Mouse (Mus musculus): ENCODE results near the gene Ssr1. TPM values are rescaled to one million over a fixed set of nuclear protein-coding genes. Genes with fewer than 3 reads are reported as not detected.

The Ssr1 gene
- total and polyA plus RNA-seq, 2 experiments from 2014 or later: 23.3 to 76.3 TPM

DNA sequence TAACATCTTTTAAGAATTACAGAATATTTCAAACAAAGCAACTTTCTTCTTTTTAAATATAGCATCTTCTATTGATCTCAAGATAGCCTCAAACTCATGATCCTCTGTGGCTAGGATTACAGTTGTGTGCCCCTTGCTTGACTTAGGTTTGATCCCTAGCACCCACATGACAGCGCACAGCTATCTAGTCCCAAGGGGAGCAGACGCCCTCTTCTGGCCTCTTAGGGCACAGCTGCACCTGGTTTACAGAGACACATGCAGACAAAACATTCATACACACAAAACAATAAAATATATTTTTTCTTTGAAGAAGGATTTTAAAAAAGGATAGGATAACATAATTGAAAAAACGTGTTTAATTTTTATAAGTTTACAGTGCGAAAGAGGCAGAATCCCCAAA is 31.9 kb upstream of the Ssr1 start:
- Histone ChIP-seq H3K27me3 (ENCODE audit: insufficient read depth, low read length) (no peaks in the 10 kb centered on the region), H3K27ac (no peak overlapping the region), H3K4me1 (ENCODE audit: insufficient read depth, low read length) (no peaks in the 10 kb centered on the region), H3K4me2 (ENCODE audit: low read depth, low read length) (no peak overlapping the region), H3K9ac (replicated peaks; ENCODE audit: low read length) (no peak overlapping the region), H3K4me3 (ENCODE audit: low read length) (no peak overlapping the region), H3K9me3 (ENCODE audit: low read length) (no peaks in the 10 kb centered on the region), H3K36me3 (ENCODE audit: insufficient read depth, low read length) (no peaks in the 10 kb centered on the region; the same call in 1 of the 2 replicates)
- DNase-seq (ENCODE audit: low spot score) (no peak), ATAC-seq (no peak)
- WGBS: 43% methylated on average over 4 of the region's 4 CpGs
- TF ChIP-seq CTCF (IDR thresholded peaks at IDR 0.05; ENCODE audit: low read depth): 0 out of 2 replicates have a peak, but pooled peaks have one; percentile 3

DNA sequence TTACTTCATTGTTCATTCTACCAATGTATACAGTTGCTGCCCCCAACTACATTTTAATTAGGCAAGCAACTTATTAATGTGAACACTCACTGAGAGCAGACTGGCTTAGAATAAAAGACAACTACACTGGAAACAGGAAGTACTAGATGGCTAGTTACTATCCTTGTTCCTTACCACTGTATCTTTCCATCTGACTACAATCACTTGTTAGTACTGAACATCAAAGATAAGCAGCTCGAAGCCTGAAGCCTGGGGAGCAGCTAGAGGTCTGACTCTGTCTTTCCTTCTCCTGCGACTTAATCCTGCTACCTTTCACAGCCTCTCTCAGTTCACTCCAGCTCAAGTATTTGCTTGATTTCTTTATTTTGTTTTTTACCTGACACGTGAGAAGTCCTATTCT is 24.8 kb upstream of the Ssr1 start:
- 75% methylated on average over 3 of the region's 3 CpGs for WGBS
- TF ChIP-seq CTCF (IDR thresholded peaks at IDR 0.05; ENCODE audit: low read depth): no peak

DNA sequence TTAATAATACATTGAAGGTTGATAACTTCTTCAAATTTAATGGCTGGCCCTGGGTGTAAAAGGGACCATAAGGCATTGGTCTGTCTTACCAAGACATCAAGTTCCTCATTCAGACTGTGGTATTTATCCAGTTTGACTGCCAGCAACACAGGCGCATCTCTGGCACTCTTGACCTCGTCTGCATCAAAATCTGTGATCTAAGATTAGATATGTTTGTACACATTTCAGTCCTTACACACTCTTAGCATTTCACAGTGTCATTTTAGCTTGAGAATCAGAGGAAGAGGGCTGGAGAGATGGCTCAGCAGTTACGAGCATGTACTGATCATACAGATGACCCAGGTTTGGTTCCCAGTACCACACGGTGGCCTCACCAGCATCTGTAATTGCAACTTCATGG is 21.6 kb upstream of the Ssr1 start:
- Histone ChIP-seq H3K27me3 (ENCODE audit: insufficient read depth, low read length) (no peaks in the 10 kb centered on the region), H3K4me1 (ENCODE audit: insufficient read depth, low read length) (no peaks in the 10 kb centered on the region), H3K27ac (no peak overlapping the region), H3K9ac (replicated peaks; ENCODE audit: low read length) (no peak overlapping the region), H3K9me3 (ENCODE audit: low read length) (no peaks in the 10 kb centered on the region), H3K4me3 (ENCODE audit: low read length) (no peak overlapping the region), H3K36me3 (ENCODE audit: insufficient read depth, low read length) (no peaks in the 10 kb centered on the region), H3K4me2 (ENCODE audit: low read depth, low read length) (no peak overlapping the region)
- ATAC-seq (no peak), DNase-seq (ENCODE audit: low spot score) (no peak)
- TF ChIP-seq CTCF (IDR thresholded peaks at IDR 0.05; ENCODE audit: low read depth): no peak
- 94% methylated on average over 4 of the region's 4 CpGs for WGBS

More for the DNA sequence above, 24.8 kb upstream of the Ssr1 start:
- Histone ChIP-seq H3K36me3 (ENCODE audit: insufficient read depth, low read length) (no peaks in the 10 kb centered on the region; the same call in 1 of the 2 replicates), H3K27ac (no peak overlapping the region), H3K4me2 (ENCODE audit: low read depth, low read length) (no peak overlapping the region), H3K4me1 (ENCODE audit: insufficient read depth, low read length) (no peaks in the 10 kb centered on the region), H3K9ac (replicated peaks; ENCODE audit: low read length) (no peak overlapping the region), H3K9me3 (ENCODE audit: low read length) (no peaks in the 10 kb centered on the region), H3K27me3 (ENCODE audit: insufficient read depth, low read length) (no peaks in the 10 kb centered on the region), H3K4me3 (ENCODE audit: low read length) (no peak overlapping the region)
- no peak for ATAC-seq
- DNase-seq (ENCODE audit: low spot score): no peak

DNA sequence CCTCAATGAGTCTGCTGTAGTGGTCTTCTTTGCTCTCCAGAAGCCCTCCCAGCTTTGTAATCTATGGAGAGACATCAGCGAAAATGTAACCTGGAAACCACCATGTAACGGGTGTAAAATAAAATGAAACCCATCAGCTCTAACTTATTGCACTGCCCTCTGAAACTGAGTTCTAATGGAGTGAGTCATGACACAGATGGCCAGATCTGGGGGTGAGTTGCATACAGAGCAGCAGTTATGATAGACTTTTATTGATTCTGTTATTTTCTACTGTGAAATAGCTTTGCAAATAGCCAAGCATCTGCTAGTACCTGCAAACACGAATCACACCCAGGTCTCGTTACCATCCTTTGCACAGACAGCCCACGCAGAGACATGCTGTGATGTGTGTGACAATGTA is 18.4 kb upstream of the Ssr1 start:
- TF ChIP-seq CTCF (IDR thresholded peaks at IDR 0.05; ENCODE audit: low read depth): no peak

DNA sequence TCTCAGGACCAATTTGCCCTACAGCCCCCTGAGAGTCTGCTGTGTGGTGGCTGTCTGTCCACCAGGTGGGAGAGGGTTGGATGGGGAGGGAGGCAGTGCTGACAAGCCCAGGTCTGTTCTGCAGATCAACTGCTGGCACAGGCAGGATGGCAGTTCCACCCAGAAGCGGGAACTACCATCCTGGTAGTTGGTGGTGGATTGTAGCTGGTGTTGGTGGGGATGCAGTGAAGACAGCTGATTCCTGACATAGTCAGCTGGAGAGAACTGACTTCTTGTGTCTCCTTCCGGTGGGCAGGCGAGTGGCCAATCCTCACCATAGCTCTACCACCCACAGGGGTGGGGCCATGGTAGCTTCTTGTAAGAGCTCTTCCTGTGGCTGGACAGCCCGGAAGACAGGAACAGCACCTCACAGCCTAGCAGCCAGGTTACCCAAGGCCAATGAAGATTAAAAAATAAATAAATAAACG is 16.5 kb upstream of the Ssr1 start:
- Histone ChIP-seq H3K27ac (no peak overlapping the region), H3K36me3 (ENCODE audit: insufficient read depth, low read length) (no peaks in the 10 kb centered on the region), H3K4me3 (ENCODE audit: low read length) (no peak overlapping the region), H3K4me2 (ENCODE audit: low read depth, low read length) (no peak overlapping the region), H3K27me3 (ENCODE audit: insufficient read depth, low read length) (no peaks in the 10 kb centered on the region), H3K9ac (replicated peaks; ENCODE audit: low read length) (no peak overlapping the region), H3K4me1 (ENCODE audit: insufficient read depth, low read length) (no peaks in the 10 kb centered on the region), H3K9me3 (ENCODE audit: low read length) (no peaks in the 10 kb centered on the region)
- no peak for TF ChIP-seq CTCF (IDR thresholded peaks at IDR 0.05; ENCODE audit: low read depth)
- 82% methylated on average over 5 of the region's 5 CpGs for WGBS
- DNase-seq (ENCODE audit: low spot score) (no peak), ATAC-seq (no peak)

More for the DNA sequence above, 18.4 kb upstream of the Ssr1 start:
- no peak for ATAC-seq
- Histone ChIP-seq H3K36me3 (ENCODE audit: insufficient read depth, low read length) (no peaks in the 10 kb centered on the region), H3K9me3 (ENCODE audit: low read length) (no peaks in the 10 kb centered on the region), H3K27me3 (ENCODE audit: insufficient read depth, low read length) (no peaks in the 10 kb centered on the region), H3K9ac (replicated peaks; ENCODE audit: low read length) (no peak overlapping the region), H3K4me3 (ENCODE audit: low read length) (no peak overlapping the region), H3K27ac (no peak overlapping the region), H3K4me1 (ENCODE audit: insufficient read depth, low read length) (no peaks in the 10 kb centered on the region), H3K4me2 (ENCODE audit: low read depth, low read length) (no peak overlapping the region)
- WGBS: 85% methylated on average over 5 of the region's 5 CpGs
- DNase-seq (ENCODE audit: low spot score): no peak

DNA sequence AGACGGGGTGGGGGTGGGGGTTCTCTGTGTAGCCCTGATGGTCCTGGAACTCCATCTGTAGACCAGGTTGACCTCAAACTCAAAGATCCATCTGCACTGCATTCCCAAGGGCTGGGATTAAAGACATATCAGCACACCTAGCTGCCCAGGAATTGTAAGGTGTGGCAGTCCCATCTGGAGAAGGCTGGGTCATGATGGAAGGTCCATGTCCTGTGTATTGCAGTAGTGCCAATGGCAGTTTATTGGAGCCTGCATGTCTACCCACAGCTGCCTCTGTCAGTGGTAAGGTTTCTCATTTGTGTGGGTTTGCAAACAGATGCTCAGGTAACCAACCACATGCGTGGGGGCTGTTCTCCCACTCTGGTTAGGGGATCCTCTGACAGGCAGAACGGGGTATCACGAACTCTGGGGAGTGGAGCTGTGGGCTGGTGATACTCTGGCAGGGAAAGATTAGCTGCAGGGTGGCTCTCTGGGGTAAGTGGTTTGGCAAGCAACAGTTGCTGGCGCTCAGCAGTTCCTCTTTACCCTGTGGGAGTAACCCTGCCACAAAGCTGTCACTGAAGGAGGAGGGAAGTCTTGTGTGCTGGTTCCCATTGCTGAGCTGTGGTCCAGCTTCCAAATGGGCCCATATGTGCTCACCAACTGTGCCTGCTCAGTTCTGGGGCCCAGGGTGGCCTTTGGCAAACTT is 15.8 kb upstream of the Ssr1 start:
- 84% methylated on average over 5 of the region's 5 CpGs for WGBS
- ATAC-seq (no peak), DNase-seq (ENCODE audit: low spot score) (no peak)
- no peaks in the 10 kb centered on the region for H3K9me3 ChIP-seq (ENCODE audit: low read length)
- no peak for TF ChIP-seq CTCF (IDR thresholded peaks at IDR 0.05; ENCODE audit: low read depth)
- H3K36me3 ChIP-seq (ENCODE audit: insufficient read depth, low read length): no peaks in the 10 kb centered on the region
- no peak overlapping the region for H3K4me3 ChIP-seq (ENCODE audit: low read length)
- no peaks in the 10 kb centered on the region for H3K27me3 ChIP-seq (ENCODE audit: insufficient read depth, low read length)
- no peaks in the 10 kb centered on the region for H3K4me1 ChIP-seq (ENCODE audit: insufficient read depth, low read length)
- H3K9ac ChIP-seq (replicated peaks; ENCODE audit: low read length): no peak overlapping the region
- no peak overlapping the region for H3K27ac ChIP-seq
- no peak overlapping the region for H3K4me2 ChIP-seq (ENCODE audit: low read depth, low read length)

DNA sequence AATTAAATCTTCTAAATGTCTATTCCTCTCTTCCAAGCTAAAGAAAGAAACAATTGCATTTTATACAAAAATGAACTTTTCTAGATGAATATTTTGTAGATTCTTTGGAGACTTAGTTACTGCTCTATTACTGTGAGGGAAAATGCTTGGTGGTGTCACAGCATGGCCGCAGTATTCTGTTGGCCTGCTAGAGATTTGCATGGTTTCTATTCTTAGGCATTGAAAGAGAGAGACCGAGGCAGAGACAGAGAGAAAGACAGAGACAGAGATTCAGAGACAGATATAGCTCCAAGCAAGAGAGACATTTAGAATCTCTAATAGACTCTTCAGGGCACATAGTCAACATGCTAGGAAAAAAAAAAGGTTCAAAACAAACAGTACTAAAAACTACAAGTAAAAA is 14.0 kb upstream of the Ssr1 start:
- no peak overlapping the region for H3K27ac ChIP-seq
- H3K4me2 ChIP-seq (ENCODE audit: low read depth, low read length): no peak overlapping the region
- H3K4me1 ChIP-seq (ENCODE audit: insufficient read depth, low read length): no peaks in the 10 kb centered on the region
- no peak for ATAC-seq
- no peaks in the 10 kb centered on the region for H3K36me3 ChIP-seq (ENCODE audit: insufficient read depth, low read length)
- DNase-seq (ENCODE audit: low spot score): no peak
- no peaks in the 10 kb centered on the region for H3K9me3 ChIP-seq (ENCODE audit: low read length)
- WGBS: 83% methylated on average over 2 of the region's 2 CpGs
- no peak for TF ChIP-seq CTCF (IDR thresholded peaks at IDR 0.05; ENCODE audit: low read depth)
- no peak overlapping the region for H3K4me3 ChIP-seq (ENCODE audit: low read length)
- no peaks in the 10 kb centered on the region for H3K27me3 ChIP-seq (ENCODE audit: insufficient read depth, low read length)
- H3K9ac ChIP-seq (replicated peaks; ENCODE audit: low read length): no peak overlapping the region
